Mouse (Mus musculus): ENCODE measurements around the gene Lysmd4.
"Not testable (repeated sequence)": the region's sequence is repeated elsewhere in the genome, so short reads cannot be mapped to it uniquely, and the experiment has no call there.

The Lysmd4 gene

GRCm38 (mm10) chr7:67228390-67228789, 6.0 kb downstream of the Lysmd4 start:
- CTCF ChIA-PET: interaction anchor here (1.0 to 2.8 kb wide), 9 partner anchors 10 to 404 kb away, joined by 3 to 14 read pairs (median 5); no protein-coding TSS in a partner anchor
- POLR2A ChIA-PET: interaction anchor here in 1 of 4 experiments (1.4 kb wide), 1 partner anchor 401 kb away, joined by 4 read pairs; no protein-coding TSS in a partner anchor

GRCm38 (mm10) chr7:67228891-67229602, 6.7 kb downstream of the Lysmd4 start:
- CTCF ChIA-PET: interaction anchor here (0.6 to 2.8 kb wide), 13 partner anchors 11 to 450 kb away, joined by 3 to 14 read pairs (median 4); no protein-coding TSS in a partner anchor

GRCm38 (mm10) chr7:67229701-67230100, 7.4 kb downstream of the Lysmd4 start:
- CTCF ChIA-PET: interaction anchor here (0.6 to 2.8 kb wide), 12 partner anchors 12 to 449 kb away, joined by 3 to 14 read pairs (median 4); no protein-coding TSS in a partner anchor
- POLR2A ChIA-PET: interaction anchor here in 3 of 4 experiments (0.6 to 1.5 kb wide), 4 partner anchors 10 to 400 kb away, joined by 3 to 4 read pairs (median 3); no protein-coding TSS in a partner anchor

More at GRCm38 (mm10) chr7:67228891-67229602, 6.7 kb downstream of the Lysmd4 start:
- POLR2A ChIA-PET: interaction anchor here in 2 of 4 experiments (0.7 to 1.5 kb wide), 3 partner anchors 11 to 401 kb away, joined by 3 to 4 read pairs (median 3); no protein-coding TSS in a partner anchor

GRCm38 (mm10) chr7:67230221-67230620, 7.9 kb downstream of the Lysmd4 start:
- CTCF ChIA-PET: interaction anchor here in 3 of 4 experiments (0.6 to 2.8 kb wide), 7 partner anchors 11 to 569 kb away, joined by 3 to 14 read pairs (median 3); no protein-coding TSS in a partner anchor

GRCm38 (mm10) chr7:67230640-67231140, 8.3 kb downstream of the Lysmd4 start:
- CTCF ChIA-PET: interaction anchor here in 3 of 4 experiments (0.6 to 2.8 kb wide), 8 partner anchors 11 to 569 kb away, joined by 3 to 14 read pairs (median 3); no protein-coding TSS in a partner anchor
- POLR2A ChIA-PET: interaction anchor here in 2 of 4 experiments (1.0 to 1.5 kb wide), 2 partner anchors 9 to 12 kb away, joined by 3 read pairs; no protein-coding TSS in a partner anchor

More at GRCm38 (mm10) chr7:67230221-67230620, 7.9 kb downstream of the Lysmd4 start:
- POLR2A ChIA-PET: interaction anchor here in 2 of 4 experiments (0.6 to 1.5 kb wide), 2 partner anchors 10 to 88 kb away, joined by 3 read pairs; no protein-coding TSS in a partner anchor

- POLR2A ChIA-PET: no interaction called here
- CTCF ChIA-PET: no interaction called here
Observed at GRCm38 (mm10) chr7:67232504-67232903, 10.2 kb downstream of the Lysmd4 start.

GRCm38 (mm10) chr7:67234797-67235196, 12.5 kb downstream of the Lysmd4 start:
- ChIA-PET POLR2A (no interaction called here), CTCF (interaction anchor here in 3 of 4 experiments (0.6 to 1.3 kb wide), 3 partner anchors 9 to 413 kb away, joined by 3 to 4 read pairs (median 3); no protein-coding TSS in a partner anchor)

- CTCF ChIA-PET: interaction anchor here in 1 of 4 experiments (1.3 kb wide), 1 partner anchor 37 kb away, joined by 3 read pairs; no protein-coding TSS in a partner anchor
- POLR2A ChIA-PET: interaction anchor here in 1 of 4 experiments (1.8 kb wide), 1 partner anchor 133 kb away, joined by 3 read pairs; no protein-coding TSS in a partner anchor
Observed at GRCm38 (mm10) chr7:67236351-67236750, 14.0 kb downstream of the Lysmd4 start.

GRCm38 (mm10) chr7:67237752-67238151, 15.4 kb downstream of the Lysmd4 start:
- POLR2A ChIA-PET: no interaction called here
- CTCF ChIA-PET: no interaction called here

- POLR2A ChIA-PET: interaction anchor here in 2 of 4 experiments (0.9 kb wide), 2 partner anchors 11 to 13 kb away, joined by 3 read pairs; no protein-coding TSS in a partner anchor
- CTCF ChIA-PET: interaction anchor here in 2 of 4 experiments (1.0 to 1.4 kb wide), 2 partner anchors 11 to 388 kb away, joined by 3 to 4 read pairs; no protein-coding TSS in a partner anchor
Observed at GRCm38 (mm10) chr7:67241969-67242368, 19.6 kb downstream of the Lysmd4 start.

GRCm38 (mm10) chr7:67243121-67243893, 21.0 kb downstream of the Lysmd4 start:
- POLR2A ChIA-PET: interaction anchor here in 1 of 4 experiments (1.4 kb wide), 1 partner anchor 389 kb away, joined by 3 read pairs; no protein-coding TSS in a partner anchor

GRCm38 (mm10) chr7:67243894-67244282, 21.5 kb downstream of the Lysmd4 start:
- ChIA-PET CTCF (interaction anchor here in 3 of 4 experiments (0.6 to 1.6 kb wide), 7 partner anchors 9 to 388 kb away, joined by 3 to 7 read pairs (median 4); no protein-coding TSS in a partner anchor), POLR2A (interaction anchor here in 1 of 4 experiments (1.4 kb wide), 1 partner anchor 389 kb away, joined by 3 read pairs; no protein-coding TSS in a partner anchor)

More at GRCm38 (mm10) chr7:67243121-67243893, 21.0 kb downstream of the Lysmd4 start:
- CTCF ChIA-PET: interaction anchor here (0.6 to 1.6 kb wide), 10 partner anchors 8 to 389 kb away, joined by 3 to 9 read pairs (median 4); no protein-coding TSS in a partner anchor

- ChIA-PET POLR2A (no interaction called here), CTCF (interaction anchor here in 2 of 4 experiments (1.1 to 1.3 kb wide), 2 partner anchors 46 to 385 kb away, joined by 3 read pairs; no protein-coding TSS in a partner anchor)
Observed at GRCm38 (mm10) chr7:67245255-67245654, 22.9 kb downstream of the Lysmd4 start.

- POLR2A ChIA-PET: no interaction called here
- CTCF ChIA-PET: interaction anchor here in 2 of 4 experiments (1.1 to 1.3 kb wide), 2 partner anchors 46 to 385 kb away, joined by 3 read pairs; no protein-coding TSS in a partner anchor
Observed at GRCm38 (mm10) chr7:67246067-67246466, 23.7 kb downstream of the Lysmd4 start.

GRCm38 (mm10) chr7:67259828-67260563, 37.7 kb downstream of the Lysmd4 start:
- CTCF ChIA-PET: no interaction called here

GRCm38 (mm10) chr7:67270447-67270846, 48.1 kb downstream of the Lysmd4 start:
- POLR2A ChIA-PET, CTCF ChIA-PET: not testable (repeated sequence)

More at GRCm38 (mm10) chr7:67259828-67260563, 37.7 kb downstream of the Lysmd4 start:
- POLR2A ChIA-PET: interaction anchor here in 1 of 4 experiments (0.6 kb wide), 1 partner anchor 159 kb away, joined by 3 read pairs; no protein-coding TSS in a partner anchor

- ChIA-PET POLR2A (interaction anchor here in 1 of 4 experiments (0.6 kb wide), 1 partner anchor 82 kb away, joined by 7 read pairs; no protein-coding TSS in a partner anchor), CTCF (no interaction called here)
Observed at GRCm38 (mm10) chr7:67283581-67283980, 61.2 kb downstream of the Lysmd4 start.
